Mouse (Mus musculus): ENCODE data around the gene Zfp986. TPM values are rescaled to one million over a fixed set of nuclear protein-coding genes. Genes with fewer than 3 reads are reported as not detected.
"Not testable (repeated sequence)": the region's sequence is repeated elsewhere in the genome, so short reads cannot be mapped to it uniquely, and the experiment has no call there.

Zfp986 gene
- not detected in 2 replicates for polyA plus RNA-seq (2015; fragmentation: Nextera tagmentation; extraction: Ambion mirVana)

- ATAC-seq (ENCODE audit: low FRiP score, low read depth); H3K9ac ChIP-seq; H3K4me3 ChIP-seq; H3K4me1 ChIP-seq (replicated peaks); H3K27me3 ChIP-seq; H3K36me3 ChIP-seq; H3K4me2 ChIP-seq; H3K27ac ChIP-seq (replicated peaks); H3K9me3 ChIP-seq: not testable (repeated sequence)
- WGBS: 83% methylated on average over 3 of the region's 3 CpGs
Measured at GRCm38 (mm10) chr4:145868494-145868893, at the start of gene Zfp986. Zfp986 (plus strand) TSS chr4:145868794.

DNA sequence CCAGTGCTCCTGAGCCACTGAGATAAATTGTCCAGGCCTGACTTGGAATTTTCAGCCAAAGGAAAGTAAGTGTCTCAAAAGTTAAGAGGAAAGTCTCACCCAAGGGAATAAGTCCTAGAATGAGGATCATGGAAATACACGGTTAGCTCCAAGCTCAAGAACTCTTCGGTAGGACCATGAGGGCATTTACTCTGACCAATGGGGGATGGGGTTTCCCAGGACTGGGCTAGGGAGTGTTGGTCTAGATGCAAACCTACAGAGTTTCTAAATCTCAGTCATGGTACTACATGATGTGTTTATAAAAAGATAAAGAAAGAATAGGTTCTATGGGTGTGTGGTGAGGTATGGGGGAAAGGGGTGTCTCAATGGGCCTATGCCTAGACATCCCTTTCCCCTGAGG lies 48.6 kb upstream of the Zfp986 start:
- H3K9me3 ChIP-seq; H3K9ac ChIP-seq; H3K36me3 ChIP-seq; H3K27me3 ChIP-seq; H3K4me1 ChIP-seq (replicated peaks); H3K4me3 ChIP-seq; H3K27ac ChIP-seq (replicated peaks); H3K4me2 ChIP-seq; ATAC-seq (ENCODE audit: low FRiP score, low read depth): not testable (repeated sequence)
- WGBS: no CpG with 5 or more reads among the region's 2 CpGs

GRCm38 (mm10) chr4:145825606-145826005 lies 43.0 kb upstream of the Zfp986 start:
- not testable (repeated sequence) for H3K9ac ChIP-seq; H3K27me3 ChIP-seq; H3K4me1 ChIP-seq (replicated peaks); H3K9me3 ChIP-seq; H3K4me2 ChIP-seq; H3K36me3 ChIP-seq; H3K27ac ChIP-seq (replicated peaks); H3K4me3 ChIP-seq; ATAC-seq (ENCODE audit: low FRiP score, low read depth)
- WGBS: 97% methylated on average over 3 of the region's 8 CpGs

GRCm38 (mm10) chr4:145831328-145832062 lies 37.1 kb upstream of the Zfp986 start:
- WGBS: 92% methylated on average over 1 of the region's 14 CpGs
- not testable (repeated sequence) for H3K4me1 ChIP-seq (replicated peaks); H3K27ac ChIP-seq (replicated peaks); H3K9ac ChIP-seq; H3K9me3 ChIP-seq; H3K4me2 ChIP-seq; H3K36me3 ChIP-seq; H3K27me3 ChIP-seq; H3K4me3 ChIP-seq
- 0 out of 2 replicates have a peak, but pooled peaks have one; percentile 38 for ATAC-seq (ENCODE audit: low FRiP score, low read depth)

DNA sequence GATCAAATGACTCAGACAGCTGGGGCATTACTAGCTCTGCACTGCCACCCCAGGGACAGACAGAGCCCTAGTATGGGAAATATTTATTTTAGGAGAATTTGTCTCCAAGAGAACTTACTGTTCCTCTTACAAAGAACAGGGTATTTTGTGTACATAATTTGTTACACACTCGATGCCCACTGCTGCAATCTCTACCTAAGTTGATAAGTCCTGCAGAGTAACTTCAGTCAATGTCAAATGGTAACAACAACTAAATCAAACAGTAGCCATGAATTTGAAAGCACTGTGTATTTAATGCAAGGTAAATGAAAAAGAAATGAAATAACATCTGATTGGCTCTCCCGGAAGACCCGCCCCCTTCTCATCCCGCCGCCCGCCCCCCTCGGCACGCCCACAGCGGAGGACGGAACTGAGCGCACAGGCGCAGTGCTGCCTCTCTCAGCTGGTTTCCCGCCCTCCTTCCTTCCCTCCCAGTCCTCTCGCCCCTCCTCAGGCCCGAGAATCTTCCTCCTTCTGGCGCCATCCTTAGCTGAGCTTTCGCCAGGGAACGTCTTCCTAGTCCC lies 32.2 kb upstream of the Zfp986 start:
- not testable (repeated sequence) for H3K9me3 ChIP-seq; H3K27ac ChIP-seq (replicated peaks); H3K36me3 ChIP-seq; H3K9ac ChIP-seq; H3K27me3 ChIP-seq; H3K4me3 ChIP-seq; H3K4me1 ChIP-seq (replicated peaks); H3K4me2 ChIP-seq
- peak; percentile 71 for ATAC-seq (ENCODE audit: low FRiP score, low read depth)
- 88% methylated on average over 10 of the region's 18 CpGs for WGBS

DNA sequence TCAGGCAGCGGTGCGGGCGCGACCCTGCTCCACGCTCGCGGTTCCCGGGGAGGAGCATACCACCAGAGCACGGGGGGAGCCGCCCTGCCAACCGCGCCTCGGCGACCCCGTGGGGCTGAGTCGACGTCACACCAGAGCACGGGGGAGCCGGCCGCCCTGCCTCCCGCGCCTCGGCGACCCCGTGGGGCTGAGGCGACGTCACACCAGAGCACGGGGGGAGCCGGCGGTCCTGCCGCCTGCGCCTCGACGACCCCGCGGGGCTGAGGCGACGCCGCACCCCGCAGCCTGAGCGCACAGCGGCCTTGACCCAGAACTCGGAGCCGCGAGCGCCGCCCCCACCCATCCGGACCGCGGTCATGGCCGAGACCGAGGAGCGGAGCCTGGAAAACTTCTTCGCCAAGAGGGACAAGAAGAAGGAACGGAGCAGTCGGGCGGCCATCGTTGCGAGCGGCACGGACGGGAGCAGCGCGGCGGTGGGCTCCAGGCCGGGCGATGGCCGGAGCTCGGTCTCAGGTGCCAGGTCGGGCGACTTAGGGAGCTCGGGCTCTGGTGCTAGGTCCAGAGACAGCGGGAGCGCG lies 31.6 kb upstream of the Zfp986 start:
- ATAC-seq (ENCODE audit: low FRiP score, low read depth): peak; percentile 87
- not testable (repeated sequence) for H3K36me3 ChIP-seq; H3K9me3 ChIP-seq; H3K27ac ChIP-seq (replicated peaks); H3K4me3 ChIP-seq; H3K9ac ChIP-seq; H3K4me1 ChIP-seq (replicated peaks); H3K4me2 ChIP-seq; H3K27me3 ChIP-seq
- WGBS: 65% methylated on average over 53 of the region's 75 CpGs

- not testable (repeated sequence) for H3K9ac ChIP-seq; H3K36me3 ChIP-seq; H3K4me1 ChIP-seq (replicated peaks); H3K27me3 ChIP-seq; H3K9me3 ChIP-seq; H3K27ac ChIP-seq (replicated peaks); H3K4me2 ChIP-seq; H3K4me3 ChIP-seq
- ATAC-seq (ENCODE audit: low FRiP score, low read depth): peak; percentile 60
Measured at GRCm38 (mm10) chr4:145846793-145847192, 21.8 kb upstream of the Zfp986 start.

DNA sequence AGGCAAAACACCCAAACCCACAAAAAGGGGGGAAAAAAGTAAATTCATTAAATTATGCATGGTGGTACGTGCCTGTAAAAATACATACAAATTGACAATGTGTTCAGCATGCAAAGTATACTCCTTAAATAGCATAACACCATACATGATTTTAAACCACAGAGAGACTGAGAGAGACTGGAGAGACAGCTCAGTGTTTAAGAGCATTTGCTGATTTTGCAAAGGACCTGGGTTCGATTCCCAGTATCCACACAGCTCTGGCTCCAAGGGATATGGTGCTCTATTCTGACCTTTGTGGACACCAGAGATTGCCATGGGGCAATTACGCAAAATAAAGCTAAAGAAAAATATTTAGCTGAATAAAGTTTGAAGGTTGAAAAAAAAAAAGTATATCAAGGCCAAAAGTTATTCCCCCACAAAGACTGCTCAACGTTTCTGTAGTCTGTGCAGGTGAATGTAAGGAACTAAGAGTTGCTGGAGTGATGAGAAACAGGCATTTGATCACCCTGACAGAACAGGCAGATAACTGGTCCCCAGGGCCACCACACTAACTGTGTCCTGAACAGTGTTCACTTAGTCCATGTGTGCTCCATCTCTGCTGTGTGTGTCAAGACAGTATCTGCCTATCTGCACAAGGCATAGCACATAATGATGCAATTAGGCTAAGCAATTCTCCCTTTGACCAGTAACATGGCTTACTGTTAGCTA lies 20.3 kb upstream of the Zfp986 start:
- H3K4me2 ChIP-seq; H3K4me3 ChIP-seq; H3K27ac ChIP-seq (replicated peaks); H3K9me3 ChIP-seq; H3K36me3 ChIP-seq; H3K4me1 ChIP-seq (replicated peaks); H3K9ac ChIP-seq; H3K27me3 ChIP-seq: not testable (repeated sequence)
- 74% methylated on average over 4 of the region's 4 CpGs for WGBS
- ATAC-seq (ENCODE audit: low FRiP score, low read depth): peak; percentile 36; the same call in 1 of the 2 replicates

- H3K4me2 ChIP-seq; H3K9me3 ChIP-seq; H3K27me3 ChIP-seq; H3K4me3 ChIP-seq; H3K36me3 ChIP-seq; H3K27ac ChIP-seq (replicated peaks); H3K4me1 ChIP-seq (replicated peaks); H3K9ac ChIP-seq: not testable (repeated sequence)
- ATAC-seq (ENCODE audit: low FRiP score, low read depth): peak; percentile 41; the same call in 1 of the 2 replicates
- 88% methylated on average over 3 of the region's 3 CpGs for WGBS
Measured at GRCm38 (mm10) chr4:145848891-145849214, 19.7 kb upstream of the Zfp986 start.

GRCm38 (mm10) chr4:145851421-145851820 lies 17.2 kb upstream of the Zfp986 start:
- not testable (repeated sequence) for ATAC-seq (ENCODE audit: low FRiP score, low read depth); H3K4me2 ChIP-seq; H3K4me1 ChIP-seq (replicated peaks); H3K27me3 ChIP-seq; H3K36me3 ChIP-seq; H3K9me3 ChIP-seq; H3K9ac ChIP-seq; H3K27ac ChIP-seq (replicated peaks); H3K4me3 ChIP-seq
- WGBS: 68% methylated on average over 8 of the region's 9 CpGs

DNA sequence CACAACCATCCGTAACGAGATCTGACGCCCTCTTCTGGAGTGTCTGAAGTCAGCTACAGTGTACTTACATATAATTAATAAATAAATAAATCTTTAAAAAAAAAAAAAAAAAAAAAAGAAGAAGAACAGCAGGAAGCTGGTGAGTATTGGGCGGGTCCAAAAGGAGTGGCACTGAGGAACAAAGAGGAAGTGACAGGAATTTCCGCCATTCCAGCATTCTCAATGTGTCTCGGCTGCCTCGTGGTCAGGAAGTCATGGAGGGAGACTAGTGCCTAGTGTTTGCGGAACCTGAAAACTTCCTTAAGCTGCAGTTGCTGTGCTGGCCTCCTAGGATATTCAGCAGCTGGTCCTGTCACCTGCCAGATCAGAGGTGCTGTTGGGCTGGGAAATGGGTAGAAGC lies 4.7 kb upstream of the Zfp986 start:
- WGBS: 90% methylated on average over 6 of the region's 8 CpGs
- H3K27ac ChIP-seq (replicated peaks); H3K9me3 ChIP-seq; H3K36me3 ChIP-seq; H3K4me1 ChIP-seq (replicated peaks); H3K4me3 ChIP-seq; H3K9ac ChIP-seq; H3K4me2 ChIP-seq; ATAC-seq (ENCODE audit: low FRiP score, low read depth); H3K27me3 ChIP-seq: not testable (repeated sequence)
